Comparison of ENCODE assay signal across 14 mouse cellular contexts in the genomic region with DNA sequence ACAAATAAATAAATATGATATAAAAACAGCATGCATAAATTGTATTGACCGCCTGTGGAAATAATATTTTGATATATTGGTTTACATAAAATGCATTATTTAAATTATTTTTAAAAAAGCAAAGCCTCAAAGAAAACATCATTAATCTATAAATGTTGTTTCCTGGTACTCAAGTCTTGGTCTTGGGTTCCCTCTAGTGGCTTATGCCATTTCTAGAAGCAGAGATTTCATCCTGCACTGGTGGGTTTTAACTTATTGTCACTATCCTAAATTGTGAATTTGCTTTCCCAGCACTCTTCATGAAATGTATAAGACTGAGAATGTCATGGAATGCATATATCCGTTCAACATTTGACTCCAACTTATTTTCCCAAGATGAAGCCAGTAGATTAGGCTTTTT. TPM values are rescaled to one million over a fixed set of nuclear protein-coding genes. Genes with fewer than 3 reads are reported as not detected.
A peak's percentile ranks its signal among the peaks of the same experiment; 100 is the strongest.
DNase-seq lines count a peak whose midpoint lies in the region; ATAC-seq and TF ChIP-seq lines count a peak whose summit lies in the region.
"Had no signal": no experiment of that assay in that cellular context is flagged by ENCODE, and none has a peak within 500 bp of the region (broad histone marks: within the 10 kb centered on the region; RNA-seq: fewer than 3 reads in every experiment).

No protein-coding gene starts in this region.

- no peak overlapping the region for H3K27ac ChIP-seq in kidney, adult 2 months (ENCODE audit: insufficient read depth, low read depth, low read length)
- H3K27ac ChIP-seq in forebrain, embryonic 12.5 days: no peak overlapping the region
- H3K27ac ChIP-seq: embryonic facial prominence, embryonic 13.5 days; intestine, embryonic 15.5 days; liver, embryonic 12.5 days had no signal

- H3K4me3 ChIP-seq in kidney, adult 2 months (ENCODE audit: insufficient read depth, low read depth, low read length): no peak overlapping the region
- no peak overlapping the region for H3K4me3 ChIP-seq in forebrain, embryonic 12.5 days (replicated peaks)
- H3K4me3 ChIP-seq: embryonic facial prominence, embryonic 13.5 days; intestine, embryonic 15.5 days; liver, embryonic 12.5 days; myocyte had no signal

- no peaks in the 10 kb centered on the region for H3K36me3 ChIP-seq in kidney, adult 2 months (ENCODE audit: control insufficient read depth, insufficient read depth, low read length)
- H3K36me3 ChIP-seq in forebrain, embryonic 12.5 days (replicated peaks): no peaks in the 10 kb centered on the region
- H3K36me3 ChIP-seq: embryonic facial prominence, embryonic 13.5 days; intestine, embryonic 15.5 days; liver, embryonic 12.5 days had no signal

- WGBS in kidney, adult 2 months: 64% methylated on average over 2 of the region's 2 CpGs
- WGBS in forebrain, embryonic 12.5 days: 76% methylated on average over 2 of the region's 2 CpGs

- H3K4me2 ChIP-seq in forebrain, embryonic 12.5 days: no peak overlapping the region
- H3K4me2 ChIP-seq: embryonic facial prominence, embryonic 13.5 days; intestine, embryonic 15.5 days; liver, embryonic 12.5 days had no signal

- H3K4me1 ChIP-seq in kidney, adult 2 months (ENCODE audit: control insufficient read depth, insufficient read depth, low read length): no peaks in the 10 kb centered on the region
- no peaks in the 10 kb centered on the region for H3K4me1 ChIP-seq in forebrain, embryonic 12.5 days
- H3K4me1 ChIP-seq: embryonic facial prominence, embryonic 13.5 days; intestine, embryonic 15.5 days; liver, embryonic 12.5 days had no signal

- TF ChIP-seq CTCF in kidney, adult 2 months (conservative IDR thresholded peaks at IDR 0.05; ENCODE audit: insufficient read depth, insufficient read length, low read depth, low read length): 0 out of 2 replicates have a peak, but pooled peaks have one; percentile 5

- H3K9me3 ChIP-seq in forebrain, embryonic 12.5 days: no peaks in the 10 kb centered on the region
- H3K9me3 ChIP-seq: embryonic facial prominence, embryonic 13.5 days; intestine, embryonic 15.5 days; liver, embryonic 12.5 days had no signal

- no peak for ATAC-seq in cerebellum, adult (ENCODE audit: insufficient number of reproducible peaks, low FRiP score, low TSS enrichment)
- ATAC-seq in forebrain, embryonic 12.5 days (ENCODE audit: low FRiP score): no peak
- ATAC-seq: intestine, embryonic 15.5 days; liver, embryonic 12.5 days had no signal

- no peaks in the 10 kb centered on the region for H3K27me3 ChIP-seq in kidney, adult 2 months (replicated peaks; ENCODE audit: control insufficient read depth, insufficient read depth, low read length)
- no peaks in the 10 kb centered on the region for H3K27me3 ChIP-seq in forebrain, embryonic 12.5 days
- H3K27me3 ChIP-seq: embryonic facial prominence, embryonic 13.5 days; intestine, embryonic 15.5 days; liver, embryonic 12.5 days had no signal

- H3K9ac ChIP-seq in forebrain, embryonic 12.5 days: no peak overlapping the region
- H3K9ac ChIP-seq: embryonic facial prominence, embryonic 13.5 days; intestine, embryonic 15.5 days; liver, embryonic 12.5 days had no signal

- DNase-seq in cerebellum, adult 8-10 months: peak; percentile 3
- peak; percentile 30 for DNase-seq in kidney, adult 2 months
- DNase-seq in kidney, postnatal 4 days: no peak
- peak; percentile 31 for DNase-seq in retina, embryonic 14.5 days (ENCODE audit: low spot score)
- DNase-seq in retina, postnatal 1 day: no peak
- DNase-seq in spleen, postnatal 10 days (ENCODE audit: low spot score in 2 of 2): no peak
- DNase-seq: gastrocnemius, postnatal 36 days; spleen, adult 18-20 months had no signal

- TF ChIP-seq POLR2A in kidney, adult 2 months (IDR thresholded peaks at IDR 0.05; ENCODE audit: low read depth, low read length): no peak

RNA-seq across cellular contexts. Expression of a gene that starts 29.0 kb away (rescaled TPM):
- polyA plus RNA-seq in kidney, adult 2 months (2012; rRNA removed): 3.5 and 4.2 TPM in 2 replicates
- 0.58 and 0.93 TPM in 2 replicates for polyA plus RNA-seq in forebrain, embryonic 12.5 days (2016; fragmentation: Nextera tagmentation; extraction: Ambion mirVana)

RNA-seq across cellular contexts. Expression of a gene that starts 29.0 kb away (rescaled TPM):
- polyA plus RNA-seq in kidney, adult 2 months (2012; rRNA removed): 1.8 and 2.8 TPM in 2 replicates
- 0.12 TPM in 1 of 2 replicates, not detected in the other for polyA plus RNA-seq in forebrain, embryonic 12.5 days (2016; fragmentation: Nextera tagmentation; extraction: Ambion mirVana)
- polyA plus RNA-seq: embryonic facial prominence, embryonic 13.5 days; liver, embryonic 12.5 days had no signal

Comparison
In these comparisons a context has a peak if more than half of its experiments do, and no peak if none do; other contexts are left out.
1. DNase-seq: peak in cerebellum, adult 8-10 months (single experiment), kidney, adult 2 months (single experiment) and retina, embryonic 14.5 days (single experiment); none in kidney, postnatal 4 days (0 of 2), retina, postnatal 1 day (single experiment) and spleen, postnatal 10 days (0 of 2).